Mouse (Mus musculus) gastrocnemius, postnatal 14 days (tissue): ENCODE results near the gene Ccdc190. TPM values are rescaled to one million over a fixed set of nuclear protein-coding genes. Genes with fewer than 3 reads are reported as not detected.

ENCODE experiments used
- DNase-seq: peaks from one replicate; pipeline ENCODE4 v3.0.0; 2021; ENCODE audit warnings: mixed read lengths
- intact Hi-C: fragments of 180-260 bp; cut with DNase I; formaldehyde crosslinking; loops from one replicate; pipeline ENCODE4 v1.15.1; 2025; ENCODE audit warnings: low total_unique reads
- long read RNA-seq, 2 experiments: library from polyadenylated mRNA; stranded (forward); transcript quantifications; one replicate each; pipeline ENCODE4 v2.0.0; 2021
- total RNA-seq, 2 experiments: library from RNA; stranded (reverse); gene quantifications; 2 replicates each; pipeline ENCODE4 v1.2.3; 2021

Gene Ccdc190
- not detected for total RNA-seq
- long read RNA-seq, experiment 1: 0 reads
- long read RNA-seq, experiment 2: 0 reads

DNA sequence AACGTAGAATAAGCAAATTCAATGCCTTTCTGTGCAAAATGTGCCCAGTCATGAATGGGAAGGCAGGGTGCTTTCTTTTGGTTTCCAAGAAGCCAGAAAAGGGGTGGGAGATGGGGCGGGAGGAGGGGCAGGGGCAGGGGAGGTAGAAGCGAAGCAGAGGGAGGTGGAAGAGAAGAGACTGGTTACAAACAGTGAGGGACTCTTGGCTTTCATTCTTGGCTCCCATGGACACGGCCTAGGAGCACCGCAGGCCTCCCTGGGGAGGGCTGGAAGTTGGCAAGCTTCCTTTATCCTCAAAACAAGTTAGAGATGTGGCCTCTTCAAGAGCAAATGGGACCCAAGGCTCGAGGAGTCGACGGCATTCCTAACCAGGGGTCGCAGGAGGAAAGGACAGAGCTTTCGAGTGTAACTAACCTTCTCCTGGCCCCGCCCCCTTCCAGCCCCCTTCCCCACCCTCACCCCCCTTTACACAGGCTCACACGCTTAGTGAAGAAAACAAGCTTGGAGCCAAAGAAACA is at the start of gene Ccdc190:
TSS of gene Ccdc190 (plus strand) at position 195 of the 518 bp plus-strand sequence.
- peak; percentile 38 for DNase-seq
- intact Hi-C loops: no loop called here

DNA sequence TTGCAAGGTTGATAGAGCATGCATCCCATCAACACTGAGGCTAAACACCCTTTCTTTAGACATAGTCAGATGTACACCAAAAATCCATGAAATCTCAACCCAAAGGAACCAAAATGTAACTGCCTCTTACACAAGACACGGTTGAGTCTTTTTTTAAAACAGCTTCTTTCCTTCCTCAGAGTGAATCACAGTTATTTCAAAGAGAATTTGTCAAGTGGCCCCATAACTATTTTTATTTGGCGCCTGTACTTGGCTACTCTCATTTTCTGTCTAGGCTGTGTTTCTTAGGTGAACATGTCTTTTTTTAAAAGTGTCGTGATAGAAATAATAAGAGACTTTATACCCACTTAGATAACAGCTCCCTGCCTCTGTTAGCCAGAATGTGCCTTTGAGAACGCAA is 49.4 kb upstream of the Ccdc190 start:
- intact Hi-C loops: no loop called here
- no peak for DNase-seq

DNA sequence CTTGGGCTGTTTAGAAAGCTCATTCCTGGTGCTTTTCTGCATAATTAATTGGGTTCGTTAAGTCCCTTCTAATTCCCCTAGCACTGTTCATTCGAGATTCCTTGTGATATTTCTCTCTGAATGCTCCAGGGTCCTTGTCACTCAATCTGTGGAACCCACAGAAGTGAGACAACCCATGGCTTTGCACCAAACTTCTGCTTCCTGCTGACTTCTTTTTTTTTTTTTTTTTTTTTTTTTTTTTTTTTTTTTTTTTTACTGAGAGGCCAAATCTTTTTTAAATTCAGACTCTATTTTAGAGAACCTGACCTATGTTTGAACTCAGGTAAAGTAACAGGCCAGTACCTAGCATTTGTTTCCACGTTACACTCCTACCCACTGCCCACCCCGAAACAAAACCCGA is 48.3 kb upstream of the Ccdc190 start:
- no peak for DNase-seq
- intact Hi-C loops: no loop called here

DNA sequence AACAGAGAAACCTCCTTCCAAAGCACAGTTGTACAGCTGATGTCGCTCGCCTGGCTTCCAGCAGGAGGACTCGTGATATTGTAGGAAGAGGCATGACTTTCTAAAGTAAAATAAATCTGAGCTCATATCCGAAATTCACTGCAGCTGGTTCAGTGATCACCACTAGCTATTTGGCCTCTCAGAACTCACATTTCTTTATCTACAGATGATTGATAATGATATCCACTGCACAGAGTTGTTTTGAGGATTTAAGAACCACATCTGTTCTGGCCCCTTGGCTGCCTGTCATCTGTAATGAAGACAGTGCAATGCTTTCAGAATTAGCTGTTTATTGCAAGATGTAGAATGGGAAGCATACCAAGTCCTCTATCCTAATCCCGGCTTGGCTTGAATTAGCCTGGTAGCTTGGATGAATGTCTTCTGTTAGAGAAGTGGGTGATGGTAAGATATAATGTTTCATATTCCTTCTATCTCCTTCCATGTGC is 45.3 kb upstream of the Ccdc190 start:
- intact Hi-C loops: no loop called here
- DNase-seq: peak; percentile 12

DNA sequence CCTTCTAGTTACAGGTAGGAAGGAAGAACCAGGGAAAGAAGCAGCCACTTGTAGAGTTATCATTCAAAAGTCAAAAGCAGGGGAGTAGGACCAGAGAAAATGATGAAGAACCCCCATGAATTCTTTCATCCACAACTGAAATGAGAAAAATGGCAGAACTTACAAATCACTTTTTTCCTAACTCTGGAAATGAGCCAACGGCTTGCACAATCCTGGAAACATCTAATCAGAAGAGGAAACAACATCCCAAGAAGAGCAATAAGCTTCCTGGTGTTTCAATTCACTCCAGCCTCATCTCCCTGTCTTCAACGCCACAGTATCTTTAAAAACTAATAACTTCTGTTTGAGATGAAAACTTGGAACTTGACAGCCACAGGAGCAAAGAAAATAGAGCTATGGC is 39.2 kb upstream of the Ccdc190 start:
- no peak for DNase-seq
- intact Hi-C loops: no loop called here

- intact Hi-C loops: no loop called here
- DNase-seq: no peak
These were observed 34.5 kb upstream of the Ccdc190 start for GRCm38 (mm10) chr1:169893976-169894375.

GRCm38 (mm10) chr1:169895686-169896085 is 32.8 kb upstream of the Ccdc190 start:
- no peak for DNase-seq

DNA sequence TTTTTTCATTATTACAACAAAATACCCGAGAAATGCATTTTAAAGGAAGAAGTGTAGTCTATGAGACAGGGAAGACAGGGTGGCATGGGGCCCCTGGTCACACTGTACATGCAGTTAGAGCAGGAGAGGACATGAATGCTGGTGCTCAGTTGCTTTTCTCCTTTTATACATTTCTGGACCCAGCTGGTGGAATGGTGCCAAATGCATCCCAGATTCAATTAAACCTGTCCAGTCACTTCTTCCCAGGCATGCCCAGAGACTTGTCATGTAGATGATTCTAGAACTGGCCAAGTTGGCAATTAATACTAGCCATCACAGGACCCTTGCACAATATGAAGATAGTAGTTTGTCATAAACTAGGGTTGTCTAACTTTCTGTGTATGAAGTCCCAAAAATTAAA is 30.5 kb upstream of the Ccdc190 start:
- DNase-seq: no peak
- intact Hi-C loops: no loop called here

More at GRCm38 (mm10) chr1:169895686-169896085, 32.8 kb upstream of the Ccdc190 start:
- intact Hi-C loops: no loop called here

DNA sequence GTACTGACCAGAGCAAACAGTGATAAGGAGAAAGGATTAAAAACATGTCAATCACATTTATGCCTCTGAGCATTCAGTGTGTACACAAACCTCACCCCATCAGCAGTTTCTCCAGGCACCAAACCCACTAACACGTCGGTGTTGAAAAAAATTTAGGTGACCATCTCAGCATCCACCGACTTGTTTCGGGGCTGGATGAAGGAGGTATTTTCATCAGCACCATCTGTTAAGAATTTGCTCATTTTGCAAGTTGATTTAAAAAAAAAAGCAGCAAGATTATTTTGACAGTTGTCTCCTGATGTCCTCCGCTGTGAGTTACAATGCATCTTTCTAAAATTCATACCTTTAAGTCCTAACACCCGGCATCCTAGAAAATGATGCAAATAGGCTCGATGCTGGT is 29.8 kb upstream of the Ccdc190 start:
- no peak for DNase-seq
- intact Hi-C loops: no loop called here

- no peak for DNase-seq
- intact Hi-C loops: no loop called here
These were observed 27.6 kb upstream of the Ccdc190 start for GRCm38 (mm10) chr1:169900771-169901336.

DNA sequence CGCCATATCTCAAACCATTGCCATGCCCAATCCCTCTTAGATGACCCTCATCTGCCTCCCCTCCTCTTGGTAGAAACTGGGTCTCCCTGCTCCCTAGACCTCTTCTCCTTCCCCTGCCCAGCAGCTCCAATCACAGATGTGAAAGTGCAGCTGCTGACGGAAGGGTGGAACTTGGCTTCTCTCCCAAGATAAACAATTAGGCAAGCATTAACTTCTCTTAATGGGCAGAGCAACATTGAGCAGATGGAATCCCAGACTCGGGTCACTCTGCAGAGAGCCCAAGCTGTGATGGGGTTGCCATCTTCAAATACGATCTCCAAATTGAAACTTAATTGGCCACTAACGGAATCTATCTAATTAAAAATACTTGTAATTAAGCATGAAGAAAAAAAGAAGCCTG is 19.3 kb upstream of the Ccdc190 start:
- intact Hi-C loops: no loop called here
- no peak for DNase-seq

DNA sequence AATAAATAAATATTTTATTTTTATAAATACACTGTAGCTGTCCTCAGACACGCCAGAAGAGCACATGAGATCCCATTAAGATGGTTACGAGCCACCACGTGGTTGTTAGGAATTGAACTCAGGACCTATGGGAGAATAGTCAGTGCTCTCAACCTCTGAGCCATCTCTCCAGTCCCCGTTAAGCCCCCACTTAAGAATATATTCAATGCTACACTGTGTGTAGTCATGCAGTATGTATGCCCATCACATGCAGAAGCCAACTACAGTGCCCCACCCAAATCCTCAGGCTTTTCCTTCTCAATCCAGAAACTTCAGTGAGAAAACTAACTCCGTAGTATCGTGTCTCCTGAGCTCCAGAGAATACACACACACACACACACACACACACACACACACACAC is 18.8 kb upstream of the Ccdc190 start:
- intact Hi-C loops: no loop called here
- no peak for DNase-seq

DNA sequence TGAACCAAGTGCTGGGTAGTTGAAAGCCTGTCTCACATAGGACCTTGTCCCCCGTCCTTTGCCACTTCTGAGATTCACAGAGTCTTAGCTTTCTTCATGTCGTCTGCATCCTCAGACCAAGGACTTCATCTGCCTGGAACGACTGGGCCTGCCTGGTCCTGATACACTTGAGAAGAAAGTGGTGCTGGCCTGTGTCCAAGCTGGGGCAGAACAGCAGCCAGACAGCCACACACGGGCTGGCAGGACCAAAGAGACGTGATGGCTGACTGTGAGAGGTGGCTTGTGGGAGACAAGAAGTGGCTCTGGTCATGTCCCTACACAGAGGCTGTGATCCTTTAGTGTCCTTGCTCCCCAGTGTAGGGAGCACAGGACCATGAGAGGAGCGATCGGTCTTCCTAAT is 17.7 kb upstream of the Ccdc190 start:
- intact Hi-C loops: no loop called here
- DNase-seq: no peak

DNA sequence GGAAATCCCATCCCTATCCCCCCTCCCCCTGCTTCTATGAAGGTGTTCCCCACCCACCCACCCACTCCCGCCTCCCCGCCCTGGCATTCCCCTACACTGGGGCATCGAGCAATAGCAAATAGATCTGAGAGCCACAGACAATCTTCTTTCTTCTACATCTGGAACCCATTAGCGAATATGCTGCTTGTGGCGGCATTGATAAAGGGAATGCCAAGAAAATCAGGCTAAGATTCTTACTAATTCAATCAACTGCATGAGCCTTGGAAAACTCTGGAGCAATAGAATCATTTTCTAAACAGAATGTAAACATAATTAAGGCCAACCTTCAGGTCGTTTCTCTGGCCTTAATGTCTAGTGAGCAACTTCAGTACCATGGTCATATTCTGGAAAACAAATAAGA is 16.9 kb upstream of the Ccdc190 start:
- intact Hi-C loops: no loop called here
- DNase-seq: no peak

- intact Hi-C loops: no loop called here
- DNase-seq: peak; percentile 58
These were observed 11.8 kb upstream of the Ccdc190 start for GRCm38 (mm10) chr1:169916659-169917058.

GRCm38 (mm10) chr1:169917115-169917796 is 11.2 kb upstream of the Ccdc190 start:
- no peak for DNase-seq
- intact Hi-C loops: no loop called here

GRCm38 (mm10) chr1:169917998-169918397 is 10.4 kb upstream of the Ccdc190 start:
- intact Hi-C loops: loop anchor here (2.0 kb wide), 1 partner anchor 247 kb away; no protein-coding TSS in a partner anchor
- peak; percentile 47 for DNase-seq

DNA sequence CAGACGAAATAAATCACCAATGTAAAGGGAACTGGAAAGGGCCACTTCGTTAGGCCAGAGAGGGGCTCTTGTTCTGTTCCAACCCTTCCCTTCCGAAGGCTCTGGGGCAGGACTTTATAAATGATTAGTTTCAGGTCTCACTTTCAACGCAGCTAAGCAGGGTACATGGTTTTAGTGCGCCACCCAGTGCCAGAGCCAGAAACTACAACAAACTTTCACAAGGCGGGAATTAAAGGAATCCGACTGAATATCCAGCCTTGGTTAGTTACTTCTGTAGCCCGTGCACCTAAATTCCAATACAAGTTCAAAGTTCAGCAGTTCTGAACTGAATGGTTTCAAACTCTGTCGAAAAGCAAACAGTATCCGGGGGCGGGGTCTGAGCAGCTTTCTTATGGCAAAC is 9.2 kb upstream of the Ccdc190 start:
- peak; percentile 65 for DNase-seq
- intact Hi-C loops: loop anchor here (2.0 kb wide), 1 partner anchor 248 kb away; no protein-coding TSS in a partner anchor

- DNase-seq: no peak
- intact Hi-C loops: no loop called here
These were observed 6.7 kb upstream of the Ccdc190 start for GRCm38 (mm10) chr1:169921710-169922211.

- intact Hi-C loops: no loop called here
- no peak for DNase-seq
These were observed 3.9 kb upstream of the Ccdc190 start for GRCm38 (mm10) chr1:169924567-169924966.
